Mouse (Mus musculus): ENCODE data around the gene Deaf1. TPM values are rescaled to one million over a fixed set of nuclear protein-coding genes. Genes with fewer than 3 reads are reported as not detected.

Gene Deaf1
- polyA plus RNA-seq, 1 experiment from 2014 or later = 66.9 TPM

- H3K9ac ChIP-seq = no peak overlapping the region
- no peak for ATAC-seq (ENCODE audit: insufficient read depth, low FRiP score, low read depth)
- peaks cover 24% of the 10 kb centered on the region for H3K4me1 ChIP-seq
- H3K27me3 ChIP-seq (replicated peaks) = peaks cover 45% of the 10 kb centered on the region
- no peaks in the 10 kb centered on the region for H3K9me3 ChIP-seq
- 52% methylated on average over 15 of the region's 15 CpGs for WGBS
- H3K27ac ChIP-seq = no peak overlapping the region
- peak overlapping the region; percentile 95 for H3K4me2 ChIP-seq
- peak overlapping the region; percentile 46; the same call in 1 of the 2 replicates for H3K4me3 ChIP-seq (replicated peaks)
- 0 out of 2 replicates have a peak, but pooled peaks cover 7% of the 10 kb centered on the region for H3K36me3 ChIP-seq
Observed at GRCm38 (mm10) chr7:141292583-141293388, 34.7 kb downstream of the Deaf1 start.

GRCm38 (mm10) chr7:141291921-141292582, 35.4 kb downstream of the Deaf1 start, which contains the start of gene Drd4:
Drd4 (plus strand) TSS chr7:141292006.
- peak; percentile 50; the same call in 1 of the 2 replicates for ATAC-seq (ENCODE audit: insufficient read depth, low FRiP score, low read depth)
- H3K4me3 ChIP-seq (replicated peaks) = peak within 1 kb of the TSS; percentile 46
- H3K9ac ChIP-seq = peak within 1 kb of the TSS; percentile 29; the same call in 1 of the 2 replicates
- H3K27me3 ChIP-seq (replicated peaks) = peaks cover 45% of the 10 kb centered on the region
- WGBS = 4% methylated on average over 44 of the region's 46 CpGs
- peaks cover 24% of the 10 kb centered on the region for H3K4me1 ChIP-seq
- H3K4me2 ChIP-seq = peak within 1 kb of the TSS; percentile 95
- H3K9me3 ChIP-seq = no peaks in the 10 kb centered on the region
- H3K27ac ChIP-seq = no peak within 1 kb of the TSS
- H3K36me3 ChIP-seq = 0 out of 2 replicates have a peak, but pooled peaks cover 1% of the 10 kb centered on the region

GRCm38 (mm10) chr7:141288042-141288441, 39.4 kb downstream of the Deaf1 start:
- H3K27ac ChIP-seq = no peak overlapping the region
- ATAC-seq (ENCODE audit: insufficient read depth, low FRiP score, low read depth) = no peak
- H3K9me3 ChIP-seq = no peaks in the 10 kb centered on the region
- 66% methylated on average over 3 of the region's 3 CpGs for WGBS
- H3K4me3 ChIP-seq (replicated peaks) = no peak overlapping the region
- H3K36me3 ChIP-seq = no peaks in the 10 kb centered on the region
- H3K9ac ChIP-seq = no peak overlapping the region
- no peak overlapping the region for H3K4me2 ChIP-seq
- H3K4me1 ChIP-seq = peaks cover 10% of the 10 kb centered on the region
- peaks cover 20% of the 10 kb centered on the region for H3K27me3 ChIP-seq (replicated peaks)

GRCm38 (mm10) chr7:141282756-141283155, 44.7 kb downstream of the Deaf1 start:
- WGBS = 81% methylated on average over 4 of the region's 4 CpGs
- ATAC-seq (ENCODE audit: insufficient read depth, low FRiP score, low read depth) = no peak

GRCm38 (mm10) chr7:141281442-141281841, 46.0 kb downstream of the Deaf1 start:
- Histone ChIP-seq H3K9me3 (no peaks in the 10 kb centered on the region), H3K9ac (no peak overlapping the region), H3K4me2 (no peak overlapping the region), H3K4me1 (peaks cover 9% of the 10 kb centered on the region), H3K27me3 (replicated peaks) (no peaks in the 10 kb centered on the region), H3K27ac (no peak overlapping the region), H3K4me3 (replicated peaks) (no peak overlapping the region), H3K36me3 (no peaks in the 10 kb centered on the region)
- 57% methylated on average over 6 of the region's 6 CpGs for WGBS
- ATAC-seq (ENCODE audit: insufficient read depth, low FRiP score, low read depth) = no peak

More at GRCm38 (mm10) chr7:141282756-141283155, 44.7 kb downstream of the Deaf1 start:
- Histone ChIP-seq H3K27ac (no peak overlapping the region), H3K9ac (no peak overlapping the region), H3K9me3 (no peaks in the 10 kb centered on the region), H3K4me2 (no peak overlapping the region), H3K36me3 (no peaks in the 10 kb centered on the region), H3K27me3 (replicated peaks) (no peaks in the 10 kb centered on the region), H3K4me1 (peaks cover 9% of the 10 kb centered on the region), H3K4me3 (replicated peaks) (no peak overlapping the region)

- Histone ChIP-seq H3K27me3 (replicated peaks) (no peaks in the 10 kb centered on the region), H3K27ac (no peak within 1 kb of the TSS), H3K9ac (peak within 1 kb of the TSS; percentile 29; the same call in 1 of the 2 replicates), H3K4me3 (replicated peaks) (peak within 1 kb of the TSS; percentile 46), H3K9me3 (no peaks in the 10 kb centered on the region), H3K4me1 (peaks cover 9% of the 10 kb centered on the region), H3K36me3 (no peaks in the 10 kb centered on the region), H3K4me2 (peak within 1 kb of the TSS; percentile 95)
- ATAC-seq (ENCODE audit: insufficient read depth, low FRiP score, low read depth) = 0 out of 2 replicates have a peak, but pooled peaks have one; percentile 21
- WGBS = 5% methylated on average over 46 of the region's 46 CpGs
Observed at GRCm38 (mm10) chr7:141278766-141279590, 48.5 kb downstream of the Deaf1 start, which contains the start of gene Sct. Sct (minus strand) TSS chr7:141279133.

- H3K9ac ChIP-seq = no peak overlapping the region
- 0 out of 2 replicates have a peak, but pooled peaks have one; percentile 23 for ATAC-seq (ENCODE audit: insufficient read depth, low FRiP score, low read depth)
- H3K9me3 ChIP-seq = no peaks in the 10 kb centered on the region
- peaks cover 9% of the 10 kb centered on the region for H3K4me1 ChIP-seq
- no peak overlapping the region for H3K27ac ChIP-seq
- H3K4me2 ChIP-seq = peak overlapping the region; percentile 95; the same call in 1 of the 2 replicates
- WGBS = 78% methylated on average over 11 of the region's 11 CpGs
- H3K36me3 ChIP-seq = no peaks in the 10 kb centered on the region
- no peak overlapping the region for H3K4me3 ChIP-seq (replicated peaks)
- no peaks in the 10 kb centered on the region for H3K27me3 ChIP-seq (replicated peaks)
Observed at GRCm38 (mm10) chr7:141277701-141278678, 49.5 kb downstream of the Deaf1 start.

- no peak within 1 kb of the TSS for H3K9ac ChIP-seq
- no peak for ATAC-seq (ENCODE audit: insufficient read depth, low FRiP score, low read depth)
- H3K36me3 ChIP-seq = no peaks in the 10 kb centered on the region
- 57% methylated on average over 11 of the region's 11 CpGs for WGBS
- H3K4me1 ChIP-seq = peaks cover 9% of the 10 kb centered on the region
- H3K4me3 ChIP-seq (replicated peaks) = no peak within 1 kb of the TSS
- H3K4me2 ChIP-seq = no peak within 1 kb of the TSS
- no peak within 1 kb of the TSS for H3K27ac ChIP-seq
- no peaks in the 10 kb centered on the region for H3K9me3 ChIP-seq
- H3K27me3 ChIP-seq (replicated peaks) = no peaks in the 10 kb centered on the region
Observed at GRCm38 (mm10) chr7:141276546-141276945, 50.9 kb downstream of the Deaf1 start, which contains the start of gene Cdhr5. Cdhr5 (minus strand) TSS chr7:141276786.

- Histone ChIP-seq H3K9ac (no peak overlapping the region), H3K27ac (no peak overlapping the region), H3K9me3 (no peaks in the 10 kb centered on the region), H3K27me3 (replicated peaks) (no peaks in the 10 kb centered on the region), H3K4me2 (no peak overlapping the region), H3K4me3 (replicated peaks) (no peak overlapping the region), H3K4me1 (peaks cover 9% of the 10 kb centered on the region), H3K36me3 (no peaks in the 10 kb centered on the region)
- 81% methylated on average over 9 of the region's 9 CpGs for WGBS
- ATAC-seq (ENCODE audit: insufficient read depth, low FRiP score, low read depth) = no peak
Observed at GRCm38 (mm10) chr7:141275356-141275755, 52.1 kb downstream of the Deaf1 start.

GRCm38 (mm10) chr7:141270631-141271030, 56.9 kb downstream of the Deaf1 start:
- H3K4me3 ChIP-seq (replicated peaks) = no peak overlapping the region
- no peak overlapping the region for H3K9ac ChIP-seq
- H3K27me3 ChIP-seq (replicated peaks) = no peaks in the 10 kb centered on the region
- ATAC-seq (ENCODE audit: insufficient read depth, low FRiP score, low read depth) = no peak
- H3K27ac ChIP-seq = no peak overlapping the region
- no peaks in the 10 kb centered on the region for H3K9me3 ChIP-seq
- peaks cover 3% of the 10 kb centered on the region; the same call in 1 of the 2 replicates for H3K4me1 ChIP-seq
- H3K36me3 ChIP-seq = no peaks in the 10 kb centered on the region
- no peak overlapping the region for H3K4me2 ChIP-seq
- WGBS = 85% methylated on average over 3 of the region's 3 CpGs
